Comparison of ENCODE assay signal across 19 mouse cellular contexts in genomic region chr8:127506336-127506735, GRCm38 (mm10).
"Had no signal": no experiment of that assay in that cellular context is flagged by ENCODE, and none has a peak within 500 bp of the region (broad histone marks: within the 10 kb centered on the region; RNA-seq: fewer than 3 reads in every experiment).

No protein-coding gene starts in this region.

- H3K4me3 ChIP-seq: intestine, embryonic 15.5 days; kidney, embryonic 15.5 days; left cerebral cortex, adult 2 months; midbrain, embryonic 13.5 days; myocyte; neural tube, embryonic 13.5 days had no signal

- H3K9ac ChIP-seq: intestine, embryonic 15.5 days; kidney, embryonic 15.5 days; lung, embryonic 14.5 days; midbrain, embryonic 13.5 days; neural tube, embryonic 13.5 days had no signal

- H3K27me3 ChIP-seq: intestine, embryonic 15.5 days; kidney, embryonic 15.5 days; neural tube, embryonic 13.5 days had no signal

- H3K4me1 ChIP-seq: intestine, embryonic 15.5 days had no signal

- H3K9me3 ChIP-seq: intestine, embryonic 15.5 days; kidney, embryonic 15.5 days; midbrain, embryonic 13.5 days; neural tube, embryonic 13.5 days had no signal

- H3K4me2 ChIP-seq: intestine, embryonic 15.5 days; kidney, embryonic 15.5 days; lung, embryonic 14.5 days; midbrain, embryonic 13.5 days; neural tube, embryonic 13.5 days had no signal

- DNase-seq: kidney, adult 11 months; kidney, adult 8-10 months; kidney, postnatal 10 days; kidney, postnatal 36 days; layer of hippocampus, postnatal 36 days; lung, embryonic 14.5 days; retina, postnatal 1 day; thymus, adult 2 months; thymus, postnatal 14 days; thymus, postnatal 4 days had no signal

- H3K36me3 ChIP-seq: intestine, embryonic 15.5 days; midbrain, embryonic 13.5 days; neural tube, embryonic 13.5 days had no signal

- H3K27ac ChIP-seq: intestine, embryonic 15.5 days; kidney, embryonic 15.5 days; left cerebral cortex, adult 2 months; macrophage; midbrain, embryonic 13.5 days; neural tube, embryonic 13.5 days had no signal

- ATAC-seq: intestine, embryonic 15.5 days; lung, postnatal 0 days; midbrain, embryonic 13.5 days; midbrain, embryonic 16.5 days had no signal
